Mouse (Mus musculus): ENCODE measurements at regions not wholly inside any gene's neighbourhood (a gene's known extent, or its start where the extent isn't known, plus 50 kb on each side); places are given as distances from the start of the nearest gene placed in this dataset.

DNA sequence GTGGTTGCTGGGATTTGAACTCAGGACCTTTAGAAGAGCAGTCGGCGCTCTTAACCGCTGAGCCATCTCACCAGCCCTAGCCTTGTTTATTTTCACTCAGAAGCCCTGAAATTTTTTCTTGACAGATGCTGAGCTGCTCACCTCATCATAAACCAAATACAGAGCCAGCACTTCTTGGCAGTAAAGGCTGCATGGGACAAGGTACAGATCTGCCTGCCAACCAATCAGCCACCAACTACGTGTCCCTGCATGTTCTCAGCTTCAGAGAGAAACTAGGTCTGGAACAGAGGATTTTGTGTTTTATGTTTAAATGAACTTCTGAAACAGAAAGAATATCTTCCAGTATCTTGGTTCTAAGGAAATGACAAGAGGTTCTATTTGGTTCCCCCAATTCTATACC lies 365.3 kb downstream of the 9430069I07Rik start:
- TF ChIP-seq POLR2A (IDR thresholded peaks at IDR 0.05; ENCODE audit: borderline replicate concordance, low read depth, low read length) (no peak), CTCF (IDR thresholded peaks at IDR 0.05; ENCODE audit: low read depth, low read length) (no peak)
